Mouse (Mus musculus): ENCODE results near the gene Fignl1. TPM values are rescaled to one million over a fixed set of nuclear protein-coding genes. Genes with fewer than 3 reads are reported as not detected.

The Fignl1 gene
- total and polyA plus RNA-seq, 2 experiments from 2014 or later = 10.8 to 12.0 TPM

- Histone ChIP-seq H3K27me3 (ENCODE audit: control insufficient read depth, insufficient read depth, low read length) (no peaks in the 10 kb centered on the region), H3K4me1 (ENCODE audit: control insufficient read depth, insufficient read depth) (no peaks in the 10 kb centered on the region), H3K36me3 (replicated peaks; ENCODE audit: control insufficient read depth, insufficient read depth, low read length) (no peaks in the 10 kb centered on the region), H3K9me3 (replicated peaks; ENCODE audit: control insufficient read depth, low read length) (no peaks in the 10 kb centered on the region), H3K9ac (replicated peaks; ENCODE audit: low read depth, low read length) (no peak overlapping the region), H3K4me3 (ENCODE audit: low read depth, low read length) (no peak overlapping the region), H3K4me2 (ENCODE audit: low read depth, low read length) (no peak overlapping the region), H3K27ac (ENCODE audit: low read depth) (no peak overlapping the region)
- 81% methylated on average over 5 of the region's 5 CpGs for WGBS
- no peak for TF ChIP-seq CTCF (IDR thresholded peaks at IDR 0.05; ENCODE audit: low read depth)
- TF ChIP-seq EP300 (IDR thresholded peaks at IDR 0.05; ENCODE audit: low read depth) = no peak
- DNase-seq (ENCODE audit: low spot score) (no peak), ATAC-seq (ENCODE audit: insufficient read depth, low read depth) (no peak)
These were observed 67.2 kb downstream of the Fignl1 start for GRCm38 (mm10) chr11:11741574-11741973.

DNA sequence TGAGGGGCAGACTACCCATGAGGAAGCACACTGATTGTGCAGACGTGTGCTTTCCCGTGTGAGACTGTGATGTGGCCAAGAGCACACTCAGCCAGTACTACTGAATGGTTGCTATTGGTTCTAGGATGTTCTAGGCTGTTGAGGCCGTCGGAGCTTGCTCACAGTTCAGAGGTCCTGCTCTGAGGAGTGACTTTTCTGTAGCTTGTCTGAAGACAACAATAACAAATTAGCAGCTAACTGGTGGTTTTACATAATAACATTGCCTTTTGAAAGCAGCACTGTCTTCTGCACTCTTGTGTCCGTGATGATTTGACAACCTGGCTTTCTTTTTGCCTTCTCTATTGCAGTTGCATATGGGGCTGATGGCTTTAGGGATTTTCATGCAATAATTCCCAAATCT is 68.2 kb downstream of the Fignl1 start:
- WGBS = 73% methylated on average over 5 of the region's 5 CpGs
- DNase-seq (ENCODE audit: low spot score) (no peak), ATAC-seq (ENCODE audit: insufficient read depth, low read depth) (no peak)
- H3K27ac ChIP-seq (ENCODE audit: low read depth) = no peak overlapping the region
- no peak for TF ChIP-seq EP300 (IDR thresholded peaks at IDR 0.05; ENCODE audit: low read depth)
- TF ChIP-seq CTCF (IDR thresholded peaks at IDR 0.05; ENCODE audit: low read depth) = no peak
- H3K9ac ChIP-seq (replicated peaks; ENCODE audit: low read depth, low read length) = no peak overlapping the region
- H3K9me3 ChIP-seq (replicated peaks; ENCODE audit: control insufficient read depth, low read length) = no peaks in the 10 kb centered on the region
- H3K4me2 ChIP-seq (ENCODE audit: low read depth, low read length) = no peak overlapping the region
- H3K36me3 ChIP-seq (replicated peaks; ENCODE audit: control insufficient read depth, insufficient read depth, low read length) = no peaks in the 10 kb centered on the region
- no peak overlapping the region for H3K4me3 ChIP-seq (ENCODE audit: low read depth, low read length)
- H3K27me3 ChIP-seq (ENCODE audit: control insufficient read depth, insufficient read depth, low read length) = no peaks in the 10 kb centered on the region
- H3K4me1 ChIP-seq (ENCODE audit: control insufficient read depth, insufficient read depth) = no peaks in the 10 kb centered on the region

DNA sequence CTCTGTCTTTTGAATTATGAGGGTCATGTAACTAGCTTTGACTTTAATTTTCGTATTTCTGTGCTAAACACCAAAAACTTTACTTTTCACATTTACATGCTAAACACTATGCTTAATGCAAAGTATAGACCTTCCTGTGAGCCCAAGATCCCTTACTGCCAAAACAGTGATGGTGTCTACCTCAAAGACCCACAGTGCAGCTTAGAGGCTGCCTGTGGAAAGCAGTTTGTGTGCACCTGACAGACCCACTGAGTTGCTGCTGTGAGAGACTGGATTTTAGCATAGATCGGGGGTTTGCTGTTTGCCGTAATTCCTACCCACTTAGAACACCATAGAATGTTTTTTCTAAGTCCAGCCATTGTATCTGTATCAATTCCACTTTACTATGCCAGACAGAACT is 69.7 kb downstream of the Fignl1 start:
- DNase-seq (ENCODE audit: low spot score) (no peak), ATAC-seq (ENCODE audit: insufficient read depth, low read depth) (no peak)
- Histone ChIP-seq H3K4me2 (ENCODE audit: low read depth, low read length) (no peak overlapping the region), H3K27ac (ENCODE audit: low read depth) (no peak overlapping the region), H3K9ac (replicated peaks; ENCODE audit: low read depth, low read length) (no peak overlapping the region), H3K4me1 (ENCODE audit: control insufficient read depth, insufficient read depth) (no peaks in the 10 kb centered on the region), H3K36me3 (replicated peaks; ENCODE audit: control insufficient read depth, insufficient read depth, low read length) (no peaks in the 10 kb centered on the region), H3K9me3 (replicated peaks; ENCODE audit: control insufficient read depth, low read length) (no peaks in the 10 kb centered on the region), H3K27me3 (ENCODE audit: control insufficient read depth, insufficient read depth, low read length) (no peaks in the 10 kb centered on the region), H3K4me3 (ENCODE audit: low read depth, low read length) (no peak overlapping the region)
- WGBS = 78% methylated on average over 3 of the region's 3 CpGs
- TF ChIP-seq CTCF (IDR thresholded peaks at IDR 0.05; ENCODE audit: low read depth) (no peak), EP300 (IDR thresholded peaks at IDR 0.05; ENCODE audit: low read depth) (no peak)

DNA sequence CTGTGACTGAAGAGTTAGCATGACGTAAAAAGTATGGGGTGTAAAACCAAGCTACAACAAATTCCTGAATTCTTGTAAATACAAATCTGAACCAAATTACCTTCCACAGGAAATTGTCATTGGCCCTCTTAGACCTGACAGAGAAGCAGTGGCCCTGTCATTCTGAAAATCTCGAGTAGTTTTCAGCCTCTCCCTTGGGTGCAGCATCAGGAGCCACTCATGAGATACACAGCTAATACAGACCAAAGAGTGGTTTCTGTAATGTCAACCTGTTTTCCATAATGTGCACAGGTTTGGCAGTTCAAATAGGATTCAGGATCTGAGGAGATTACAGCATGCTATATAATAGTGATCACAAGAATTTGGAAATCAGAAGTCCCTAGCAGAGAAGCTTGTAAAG is 71.2 kb downstream of the Fignl1 start:
- Histone ChIP-seq H3K9ac (replicated peaks; ENCODE audit: low read depth, low read length) (no peak overlapping the region), H3K27ac (ENCODE audit: low read depth) (no peak overlapping the region), H3K4me3 (ENCODE audit: low read depth, low read length) (no peak overlapping the region), H3K36me3 (replicated peaks; ENCODE audit: control insufficient read depth, insufficient read depth, low read length) (no peaks in the 10 kb centered on the region), H3K4me1 (ENCODE audit: control insufficient read depth, insufficient read depth) (no peaks in the 10 kb centered on the region), H3K9me3 (replicated peaks; ENCODE audit: control insufficient read depth, low read length) (no peaks in the 10 kb centered on the region), H3K27me3 (ENCODE audit: control insufficient read depth, insufficient read depth, low read length) (no peaks in the 10 kb centered on the region), H3K4me2 (ENCODE audit: low read depth, low read length) (no peak overlapping the region)
- DNase-seq (ENCODE audit: low spot score) (no peak), ATAC-seq (ENCODE audit: insufficient read depth, low read depth) (no peak)
- TF ChIP-seq CTCF (IDR thresholded peaks at IDR 0.05; ENCODE audit: low read depth) = no peak
- TF ChIP-seq EP300 (IDR thresholded peaks at IDR 0.05; ENCODE audit: low read depth) = no peak
- 50% methylated on average over 2 of the region's 2 CpGs for WGBS

Other genes with a start within 250 kb of the Fignl1 start
- gene 4930512M02Rik, start 181.1 kb downstream of the Fignl1 start, total RNA-seq (2014; rRNA removed; ENCODE audit: low replicate concordance) = not detected in 2 replicates
- gene 4930512M02Rik, start 181.1 kb downstream of the Fignl1 start, polyA plus RNA-seq (2015; fragmentation: Nextera tagmentation; extraction: Ambion mirVana) = not detected in 2 replicates
- 1.0 and 12.9 TPM in 2 replicates for gene Ikzf1, start 124.0 kb downstream of the Fignl1 start, total RNA-seq (2014; rRNA removed; ENCODE audit: low replicate concordance)
- gene Ikzf1, start 124.0 kb downstream of the Fignl1 start, polyA plus RNA-seq (2015; fragmentation: Nextera tagmentation; extraction: Ambion mirVana) = 0.19 and 0.21 TPM in 2 replicates
- 248 and 309 TPM in 2 replicates for gene Ddc, start 89.2 kb upstream of the Fignl1 start, total RNA-seq (2014; rRNA removed; ENCODE audit: low replicate concordance)
- gene Ddc, start 89.2 kb upstream of the Fignl1 start, polyA plus RNA-seq (2015; fragmentation: Nextera tagmentation; extraction: Ambion mirVana) = 129 and 140 TPM in 2 replicates
- gene Grb10, start 229.7 kb upstream of the Fignl1 start, total RNA-seq (2014; rRNA removed; ENCODE audit: low replicate concordance) = 687 and 726 TPM in 2 replicates
- 190 and 200 TPM in 2 replicates for gene Grb10, start 229.7 kb upstream of the Fignl1 start, polyA plus RNA-seq (2015; fragmentation: Nextera tagmentation; extraction: Ambion mirVana)

Data from heart, postnatal 0 days (tissue).